Mouse (Mus musculus) urinary bladder, postnatal 14 days (tissue): ENCODE data around the gene Nrn1.

Experiments
- DNase-seq: peaks from one replicate; pipeline ENCODE4 v3.0.0; 2021; ENCODE audit warnings: low spot score

The Nrn1 gene

DNA sequence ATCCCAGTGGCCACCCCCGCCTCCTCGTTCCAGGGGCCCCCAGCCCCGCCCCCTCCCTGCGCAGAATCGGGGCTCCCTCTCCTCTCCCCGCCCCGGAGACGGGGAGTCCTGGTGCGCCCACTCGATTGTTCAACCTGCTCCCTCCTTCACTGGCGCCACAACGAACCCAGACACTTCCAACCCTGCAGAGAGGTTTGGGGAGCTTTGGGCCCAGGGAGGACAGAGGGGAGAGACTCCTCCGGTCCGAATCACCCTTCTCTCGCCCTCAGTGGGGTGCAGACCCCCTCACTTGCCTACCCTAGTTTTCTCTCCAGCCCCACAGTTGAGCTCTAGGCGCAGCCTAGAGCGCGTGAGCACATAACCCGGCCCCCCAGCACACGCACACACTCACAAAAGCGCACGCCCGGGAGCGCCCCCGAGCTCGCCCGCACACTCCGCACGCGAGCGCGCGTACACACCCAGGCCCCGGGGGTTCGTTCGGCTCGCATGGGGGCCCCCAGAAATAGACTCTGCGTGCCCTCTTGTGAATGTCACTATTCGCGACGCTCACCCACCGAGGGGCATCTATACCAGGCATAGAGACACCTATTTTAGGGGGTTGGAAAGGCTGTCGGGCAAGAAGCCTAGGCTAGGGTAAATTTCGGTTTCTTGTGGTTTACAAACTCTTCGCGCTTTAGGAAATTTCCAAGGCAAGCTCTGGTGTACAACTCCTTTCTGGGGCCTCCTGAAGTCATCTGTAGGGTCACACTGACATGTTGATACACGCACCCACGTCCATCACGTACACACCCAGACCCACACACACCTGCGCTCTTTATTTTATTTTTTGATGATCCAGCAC lies at the start of gene Nrn1:
Gene Nrn1, minus strand, starts transcription at position 401 of the 841 bp plus-strand sequence.
- DNase-seq: no peak

DNA sequence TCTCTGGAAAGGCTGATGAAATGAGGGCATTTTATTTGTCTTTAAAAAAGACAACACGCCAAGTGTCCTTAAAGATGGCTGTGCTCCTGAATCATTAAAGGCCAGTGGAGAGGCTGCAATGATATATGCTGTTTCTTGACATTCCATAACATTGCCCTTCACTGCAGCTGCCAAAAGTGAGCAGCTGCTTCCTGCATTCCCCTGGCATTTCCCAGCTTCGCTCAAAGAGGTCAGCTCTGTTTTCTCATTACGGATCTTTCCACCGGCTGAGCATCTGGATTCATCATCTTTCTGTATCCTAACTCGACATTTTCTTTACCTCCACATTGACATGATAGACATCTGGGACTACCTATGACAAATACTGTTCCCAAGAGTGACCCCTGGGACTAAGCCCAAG lies 44.7 kb upstream of the Nrn1 start:
- DNase-seq: no peak

DNA sequence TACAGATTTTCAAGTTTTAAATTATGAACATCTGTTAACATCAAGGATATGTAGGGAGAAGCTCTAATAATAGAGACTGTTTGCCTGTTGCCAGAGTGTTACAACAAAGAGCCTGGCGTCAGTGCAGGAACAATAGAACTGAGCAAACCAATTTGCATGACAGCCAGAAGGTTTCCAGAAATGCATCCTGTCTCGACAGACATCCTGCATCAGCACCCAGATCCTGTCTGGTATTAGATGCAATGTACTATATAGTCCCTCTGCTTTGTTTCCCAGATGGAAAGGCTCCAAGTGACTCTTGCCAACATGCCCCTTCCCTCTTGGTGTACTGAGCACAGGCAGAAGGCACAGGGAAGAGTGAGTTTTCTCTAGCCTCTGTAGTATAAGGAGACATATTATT lies 31.9 kb upstream of the Nrn1 start:
- no peak for DNase-seq

DNA sequence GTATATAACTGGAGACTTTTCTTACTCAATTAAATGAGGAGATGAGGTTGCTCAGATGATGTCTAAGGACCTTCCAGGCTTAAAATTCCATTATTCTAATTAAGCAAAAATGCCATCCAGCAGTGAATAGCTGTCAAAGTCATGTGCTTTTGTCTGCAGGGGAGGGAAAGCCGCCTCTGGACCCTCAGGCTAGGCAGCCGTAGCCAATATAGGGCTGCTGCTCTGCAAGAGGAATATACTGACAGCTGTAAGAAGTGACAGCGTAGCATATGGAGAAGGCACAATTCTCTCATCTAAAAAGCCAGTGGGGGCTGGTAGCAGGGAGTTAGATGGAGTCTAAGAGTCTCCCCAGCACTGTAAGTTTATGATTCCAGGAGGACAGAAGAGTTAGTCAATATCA lies 16.9 kb upstream of the Nrn1 start:
- DNase-seq: no peak

DNA sequence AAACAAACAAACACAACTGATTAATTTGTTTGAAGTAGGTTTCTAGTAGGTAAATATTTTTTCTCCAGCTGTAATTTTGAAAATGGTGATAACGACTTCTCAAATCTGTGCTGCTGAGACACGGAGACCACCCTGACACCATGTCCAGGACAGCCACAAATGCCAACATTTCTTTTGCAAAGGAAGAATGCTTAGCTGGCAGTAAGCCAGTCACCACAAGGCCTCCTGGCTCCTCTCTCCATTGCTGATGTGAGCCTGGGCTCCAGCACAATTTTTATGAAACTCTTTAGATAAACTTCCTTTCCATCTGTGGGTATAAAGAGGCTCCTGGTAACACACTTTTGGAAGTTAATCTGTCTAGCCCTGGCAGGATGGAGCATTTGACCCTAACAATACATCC lies 15.1 kb upstream of the Nrn1 start:
- no peak for DNase-seq

DNA sequence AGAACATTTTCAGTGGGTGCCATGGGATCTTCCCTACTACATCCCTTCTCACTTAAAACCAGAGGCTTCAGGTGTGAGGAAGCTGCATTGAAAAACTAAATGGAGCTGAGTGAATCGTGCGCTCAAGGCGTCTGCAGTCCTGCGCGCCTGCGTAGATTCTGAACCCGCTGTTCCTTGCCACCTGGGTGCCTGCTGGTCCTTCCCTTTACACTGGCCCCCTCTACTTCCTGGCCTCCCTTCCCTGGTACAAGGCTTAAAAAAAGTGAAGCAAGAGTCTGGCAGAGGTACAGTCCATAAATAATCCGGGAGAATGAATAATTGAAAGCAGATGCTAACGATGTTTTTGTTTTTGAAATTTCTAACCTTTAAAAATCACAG lies 1.7 kb upstream of the Nrn1 start:
- no peak for DNase-seq

DNA sequence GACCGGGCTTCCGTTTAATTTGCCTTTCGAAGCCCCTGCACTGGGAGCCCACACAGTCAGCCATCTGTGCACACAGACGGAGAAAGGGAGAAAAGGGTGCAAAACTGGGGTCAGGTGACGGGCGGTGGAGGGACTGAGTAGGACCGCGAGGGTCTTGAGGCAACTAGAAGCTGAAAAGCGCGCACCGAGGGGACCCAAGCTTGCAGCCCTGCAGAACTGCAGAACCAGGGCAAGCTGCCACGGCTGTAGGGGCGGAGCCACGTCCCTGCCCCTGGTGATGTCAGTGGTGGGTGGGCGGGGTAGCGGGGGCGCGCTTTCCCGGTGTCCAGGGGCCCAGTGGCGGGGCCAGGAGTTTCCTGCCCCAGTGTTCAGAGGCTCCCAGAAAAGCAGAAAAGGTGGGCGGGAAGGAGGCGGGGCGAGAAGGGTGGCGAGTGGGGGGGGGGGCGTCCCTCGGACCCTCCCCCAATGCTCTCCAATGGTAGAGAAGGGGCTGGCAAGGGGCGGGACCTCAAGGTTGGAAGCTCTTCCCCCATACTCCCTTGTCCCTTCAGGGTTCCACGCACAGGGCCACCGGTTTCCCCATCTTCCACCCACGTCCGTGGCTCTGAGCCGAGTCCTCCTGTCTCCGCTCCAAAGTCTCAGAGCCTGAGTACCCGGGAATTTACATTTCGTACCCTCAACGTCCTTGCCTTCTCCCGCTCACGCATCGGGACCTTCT lies 1.1 kb upstream of the Nrn1 start:
- DNase-seq: peak; percentile 63

DNA sequence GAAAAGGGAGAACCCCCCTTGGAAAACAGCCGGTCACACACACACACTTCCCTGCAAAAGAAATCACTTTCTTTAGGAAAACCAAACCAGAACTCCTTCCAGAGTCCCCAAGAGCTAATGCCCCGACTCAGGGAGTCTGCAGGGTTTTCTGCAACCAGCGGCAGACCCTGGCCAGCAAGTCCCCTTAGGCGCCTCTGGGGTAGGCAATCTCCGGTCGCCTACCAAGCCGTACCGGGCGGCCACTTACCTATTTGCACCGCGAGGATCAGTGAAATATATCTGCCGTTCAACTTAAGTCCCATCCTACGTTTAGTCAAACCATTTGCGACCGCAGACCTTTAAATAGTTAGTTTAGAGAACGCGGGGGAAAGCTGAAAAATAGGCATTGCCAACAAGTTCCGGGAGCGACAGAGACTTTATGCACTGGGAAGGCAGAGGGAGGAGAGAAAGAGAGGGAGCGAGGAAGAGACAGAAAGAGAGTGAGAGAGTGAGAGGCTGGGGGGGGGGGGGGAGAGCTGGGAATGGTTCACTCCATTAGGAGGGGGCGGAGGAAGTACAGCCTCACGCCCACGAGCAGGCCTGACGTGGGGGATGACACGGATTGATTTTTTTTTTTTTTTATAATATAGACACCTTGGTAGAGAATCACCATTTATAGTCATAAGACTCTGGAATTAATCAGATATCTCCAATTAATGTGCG lies 791 bp downstream of the Nrn1 start:
- DNase-seq: no peak

DNA sequence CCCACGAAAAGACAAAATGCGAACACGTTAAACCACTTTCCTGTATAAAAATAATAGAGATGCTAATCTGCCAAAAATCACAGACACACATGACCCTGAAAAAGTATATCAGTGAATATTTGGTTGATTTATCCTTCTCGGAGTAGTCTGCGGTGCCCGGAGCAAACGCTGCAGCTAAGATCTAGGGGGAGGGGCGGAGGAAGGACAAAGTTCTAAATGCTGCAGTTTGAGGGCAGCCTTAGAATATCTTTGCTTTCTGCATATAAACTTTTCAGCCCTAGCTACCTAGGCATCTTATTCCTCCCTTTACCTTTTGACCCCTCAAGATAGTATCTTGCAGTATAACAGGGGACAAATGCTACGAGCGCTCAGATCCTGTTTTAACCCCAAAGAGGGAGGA lies 1.4 kb downstream of the Nrn1 start:
- no peak for DNase-seq

DNA sequence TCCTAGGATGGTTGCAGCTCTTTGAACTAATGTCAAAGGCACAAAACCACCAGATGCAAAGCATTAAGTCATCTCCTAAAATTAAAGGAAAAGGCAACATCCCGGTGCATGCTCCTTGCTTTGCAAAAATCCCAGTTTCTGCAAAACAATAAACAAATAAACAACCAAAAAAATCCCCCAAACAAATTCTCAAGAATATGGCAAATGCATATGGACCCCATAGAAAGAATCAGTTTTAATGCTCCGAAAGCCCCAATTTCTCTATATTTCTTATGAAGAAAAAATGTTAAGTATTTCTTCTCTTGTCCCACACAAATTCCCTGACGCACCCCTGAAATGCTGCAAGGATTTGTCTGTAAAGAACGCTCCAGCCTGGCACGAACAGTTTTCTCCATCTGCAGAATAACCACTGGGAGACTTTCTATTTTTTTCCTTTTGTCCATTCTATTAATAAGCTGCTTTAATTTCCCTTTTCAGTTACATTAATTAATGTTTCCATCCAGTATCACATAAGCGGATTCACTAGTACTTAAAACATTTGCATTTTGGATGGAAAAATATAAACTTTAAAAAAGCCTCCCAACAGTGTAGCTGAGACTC lies 1.9 kb downstream of the Nrn1 start:
- no peak for DNase-seq

DNA sequence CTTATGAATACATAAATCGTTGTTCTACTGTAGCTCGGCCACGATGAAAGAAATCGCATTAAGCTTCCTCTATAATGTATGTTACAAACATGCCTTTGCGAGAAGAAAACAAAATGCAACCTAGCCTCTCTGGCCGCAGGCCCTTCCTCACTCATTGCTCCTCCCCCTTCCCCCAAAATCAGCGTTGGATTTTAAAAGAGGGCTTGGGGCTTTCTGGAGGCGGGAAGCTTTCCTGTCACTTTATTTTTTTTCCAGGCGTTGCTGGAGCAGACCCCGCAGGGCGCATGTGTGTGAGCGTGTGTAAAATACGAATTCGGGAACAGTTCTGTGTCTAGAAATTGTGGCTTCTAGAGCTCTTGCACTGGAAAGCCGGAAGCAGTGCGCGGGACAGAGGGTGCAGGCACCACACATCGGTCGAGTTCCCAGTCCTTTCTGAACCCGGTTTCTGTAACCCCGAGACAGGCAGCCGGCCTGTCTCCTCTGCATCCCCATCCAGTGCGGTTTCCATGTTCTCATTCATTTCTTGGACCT lies 2.9 kb downstream of the Nrn1 start:
- DNase-seq: no peak

DNA sequence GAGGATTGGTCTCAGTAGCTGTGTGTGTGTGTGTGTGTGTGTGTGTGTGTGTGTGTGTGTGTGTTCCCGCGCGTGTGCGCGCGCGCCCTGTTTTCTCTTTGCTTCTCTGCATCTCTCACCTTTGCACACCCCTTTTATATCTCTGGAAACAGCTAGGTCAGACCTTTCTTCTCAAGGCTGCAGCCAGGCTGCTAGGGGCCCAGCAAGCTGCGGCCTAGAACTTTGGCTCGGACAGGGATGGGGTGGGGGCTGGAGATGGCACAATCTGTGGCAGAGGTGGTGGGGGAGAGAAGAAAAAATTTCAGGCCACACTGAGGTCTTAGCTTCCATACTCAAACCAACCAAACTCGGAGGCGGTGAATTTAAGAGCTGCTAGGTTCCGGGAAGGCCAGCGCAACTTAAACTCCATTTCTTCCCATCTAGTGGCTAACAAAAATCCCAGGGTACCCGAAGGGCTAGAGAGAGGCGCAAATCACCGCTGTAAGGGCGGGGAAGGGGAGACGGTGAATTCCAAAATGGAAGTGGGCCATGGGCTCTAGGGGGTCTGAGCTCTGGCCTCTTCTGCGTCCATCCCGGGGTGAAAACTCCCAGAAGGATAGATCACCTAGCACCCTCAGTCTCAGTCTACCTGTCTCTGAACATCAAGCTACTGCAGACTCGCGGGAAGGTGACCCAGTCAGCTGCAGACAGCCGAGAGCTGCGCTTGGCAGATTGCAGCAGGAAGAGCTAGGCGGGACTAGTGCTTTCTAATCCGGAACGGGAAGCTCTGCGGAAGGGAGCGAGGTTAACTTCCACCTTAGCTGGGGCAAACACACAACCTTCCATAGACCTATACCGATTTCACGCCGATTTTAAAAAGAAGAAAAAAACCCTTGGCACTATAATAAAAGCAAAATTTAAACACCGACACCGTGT lies 3.7 kb downstream of the Nrn1 start:
- DNase-seq: peak; percentile 40

DNA sequence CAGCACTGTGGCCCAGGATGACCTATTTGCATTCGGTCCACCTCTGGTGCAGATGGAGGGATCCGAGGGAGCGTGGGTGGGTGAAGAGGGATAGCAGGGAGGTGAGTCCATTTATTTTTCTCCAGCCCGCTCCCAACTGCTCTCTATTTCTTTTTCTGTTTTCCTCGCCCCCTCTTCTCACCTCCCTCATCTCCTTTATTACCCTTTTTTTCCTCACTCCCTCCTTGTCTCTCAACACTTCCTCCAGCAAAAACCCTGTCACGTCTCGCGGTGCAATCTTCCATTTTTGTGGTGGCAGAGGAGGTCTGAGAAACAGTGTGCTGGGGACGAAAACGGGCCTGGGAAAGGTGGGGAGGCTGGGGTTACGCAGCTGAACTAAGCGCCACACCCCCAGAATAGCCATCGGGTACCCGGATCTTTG lies 4.6 kb downstream of the Nrn1 start:
- DNase-seq: no peak

DNA sequence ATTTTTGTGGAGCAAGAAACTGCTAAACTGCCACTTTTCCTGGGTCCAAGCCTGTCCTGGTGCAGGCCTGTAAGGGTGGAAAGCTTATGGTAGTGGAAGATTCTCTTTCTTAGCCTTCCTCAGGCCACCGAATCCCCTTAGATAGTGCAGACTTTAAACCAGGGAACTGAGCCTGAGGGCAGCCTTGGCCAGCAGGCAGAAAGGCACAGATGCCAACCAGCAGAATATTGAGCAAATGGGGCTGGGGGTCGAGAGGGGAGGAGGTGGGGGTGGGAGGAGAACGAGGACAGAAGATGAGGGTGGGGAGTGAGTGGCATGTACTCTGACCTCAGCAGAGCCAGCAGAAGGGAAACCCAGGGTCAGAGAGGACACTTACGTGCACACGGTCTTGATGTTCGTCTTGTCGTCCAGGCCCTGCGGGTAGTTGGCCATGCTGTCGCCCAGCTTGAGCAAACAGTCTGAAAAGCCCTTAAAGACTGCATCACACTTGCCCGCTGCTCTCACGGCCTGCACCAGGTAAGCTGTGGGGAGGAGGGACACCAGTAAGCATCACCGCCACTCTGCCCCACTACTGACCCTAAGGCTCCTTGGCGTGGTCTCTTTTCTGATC lies 5.1 kb downstream of the Nrn1 start:
- no peak for DNase-seq

DNA sequence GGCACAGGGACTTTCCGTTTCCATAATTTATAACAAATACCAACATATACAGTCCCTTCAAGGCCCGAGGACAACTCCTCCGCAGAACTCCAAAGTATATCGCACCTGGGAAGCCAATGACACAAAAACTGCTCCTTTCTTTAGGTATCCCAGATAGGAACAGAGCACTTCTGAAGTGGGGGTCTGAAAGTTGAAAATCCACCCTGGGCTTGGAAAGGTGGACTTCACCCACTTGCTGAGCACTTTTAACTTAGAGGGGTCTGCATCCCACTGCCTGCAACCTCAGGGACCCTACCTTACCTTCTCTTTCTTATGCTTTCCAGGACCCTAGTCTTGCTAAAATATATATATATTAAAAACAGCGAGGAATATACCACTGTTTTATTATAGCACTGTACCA lies 6.4 kb downstream of the Nrn1 start:
- no peak for DNase-seq

DNA sequence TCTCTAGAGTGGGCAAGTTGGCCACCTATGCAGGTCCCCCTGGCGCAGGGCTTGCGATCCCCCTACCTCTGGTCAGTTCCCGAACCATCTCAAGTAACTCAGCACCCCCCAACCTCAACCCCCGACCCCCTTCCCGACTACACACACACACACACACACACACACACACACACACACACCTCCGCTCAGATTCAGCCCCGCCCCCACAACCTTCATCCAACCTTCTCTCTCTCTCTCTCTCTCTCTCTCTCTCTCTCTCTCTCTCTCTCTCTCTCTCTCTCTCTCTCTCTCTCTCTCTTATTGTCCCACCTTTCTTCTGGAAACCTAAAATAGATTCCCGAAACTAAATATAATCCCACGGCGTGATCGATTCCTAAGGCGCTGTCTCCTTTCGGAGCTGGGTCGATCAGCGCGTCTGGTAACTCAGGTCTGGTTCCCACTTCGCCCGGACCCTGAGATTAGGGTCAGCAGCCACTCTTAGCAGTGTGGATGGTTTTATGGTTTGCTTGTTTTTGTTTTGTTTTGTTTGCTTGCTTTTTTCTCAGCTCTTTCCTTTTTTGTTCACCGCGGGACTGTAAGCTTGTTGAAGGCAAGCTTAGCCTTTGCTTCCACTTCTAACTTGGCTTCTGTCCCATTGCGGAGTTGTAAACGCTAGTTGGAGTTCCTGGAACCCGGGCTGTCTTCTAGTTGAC lies 7.0 kb downstream of the Nrn1 start:
- no peak for DNase-seq

DNA sequence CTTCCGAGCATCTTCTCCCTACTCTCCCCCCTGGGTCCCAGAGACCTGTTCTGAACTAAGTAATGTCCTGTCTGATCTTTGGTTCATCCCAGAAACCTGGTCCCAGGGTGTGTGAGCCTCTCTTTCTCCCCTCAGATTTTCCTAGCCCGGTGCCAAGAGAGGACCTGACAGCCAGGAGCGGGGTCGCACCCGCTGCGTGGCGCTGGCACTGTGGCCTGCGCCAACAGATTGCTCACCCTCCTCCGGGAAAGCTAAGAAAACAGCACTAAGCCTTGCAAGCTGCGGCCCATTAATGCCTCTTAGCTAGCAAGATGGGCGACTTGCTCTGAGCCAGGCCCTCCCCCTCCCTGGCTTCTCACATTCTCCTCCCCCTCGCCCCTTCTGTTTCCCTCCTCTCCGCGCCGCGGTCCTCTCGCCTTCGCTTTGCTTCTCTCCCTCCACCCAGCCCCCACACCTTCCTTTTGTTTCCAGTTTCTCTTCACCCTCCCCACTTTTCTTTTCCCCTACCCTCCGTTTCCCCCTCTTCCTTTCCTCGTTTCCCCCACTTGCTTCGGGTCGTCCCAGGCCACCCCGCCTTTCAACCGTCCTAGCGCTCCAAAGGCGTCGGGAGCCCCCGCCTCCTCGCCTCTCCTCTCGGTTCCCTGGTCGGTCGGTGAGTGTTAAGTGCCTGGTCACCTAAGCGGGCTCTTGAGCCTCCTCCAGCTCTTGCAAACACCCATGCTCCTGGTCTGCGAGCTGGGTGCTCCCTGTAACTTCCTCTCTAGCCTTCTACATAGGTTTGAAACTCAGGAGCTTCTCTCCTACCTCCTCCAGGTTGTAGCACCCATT lies 7.8 kb downstream of the Nrn1 start:
- DNase-seq: no peak

DNA sequence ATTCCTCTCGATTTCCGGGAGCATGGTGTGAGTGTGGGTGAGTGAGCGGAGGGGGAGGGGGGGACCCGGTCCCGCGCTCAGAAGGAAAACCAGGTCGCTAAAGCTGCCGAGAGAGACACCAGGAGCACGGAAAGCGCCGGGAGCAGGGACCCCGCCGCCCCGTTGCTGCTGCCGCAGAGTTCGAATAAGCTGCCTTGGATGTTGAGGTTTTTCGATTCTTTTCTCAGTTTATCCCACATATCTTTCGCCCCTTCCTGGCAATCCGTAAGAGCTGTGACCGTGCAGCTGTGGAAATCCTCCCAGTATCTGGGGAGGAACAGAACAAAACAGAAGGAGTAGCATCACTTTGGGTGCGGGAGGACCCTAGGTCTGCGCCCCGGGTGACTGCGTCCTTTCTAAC lies 8.4 kb downstream of the Nrn1 start:
- DNase-seq: no peak

DNA sequence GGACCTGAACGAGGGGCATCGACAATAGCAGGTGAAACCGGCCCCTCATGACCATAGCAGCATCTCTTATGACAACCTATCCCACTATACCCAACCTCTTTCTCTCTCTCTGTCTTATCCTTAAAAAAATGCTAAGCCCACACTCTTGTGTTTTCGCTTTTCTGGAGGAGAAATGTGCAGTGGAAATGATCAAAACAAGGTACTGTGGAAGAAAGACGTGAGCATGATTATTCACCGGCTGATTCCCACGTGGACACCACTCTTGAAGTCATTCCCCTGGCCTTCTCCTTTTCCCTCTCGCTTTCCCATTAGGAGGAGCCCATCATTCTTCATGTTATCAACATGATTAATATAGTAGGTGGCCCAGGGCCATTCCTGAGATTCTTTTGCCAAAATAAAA lies 9.1 kb downstream of the Nrn1 start:
- DNase-seq: no peak
